Mouse (Mus musculus): ENCODE measurements at regions not wholly inside any gene's neighbourhood (a gene's known extent, or its start where the extent isn't known, plus 50 kb on each side); places are given as distances from the start of the nearest gene placed in this dataset.
"Not testable (repeated sequence)": the region's sequence is repeated elsewhere in the genome, so short reads cannot be mapped to it uniquely, and the experiment has no call there.

GRCm38 (mm10) chr13:89375526-89376474 lies 163.8 kb upstream of the Hapln1 start:
- ATAC-seq (ENCODE audit: poor library complexity, severe bottlenecking) = peak; percentile 80

- ATAC-seq (ENCODE audit: poor library complexity, severe bottlenecking) = peak; percentile 59
Observed at GRCm38 (mm10) chr13:89378365-89378764, 161.2 kb upstream of the Hapln1 start.

- not testable (repeated sequence) for ATAC-seq (ENCODE audit: poor library complexity, severe bottlenecking)
Observed at GRCm38 (mm10) chr13:89383619-89384190, 155.9 kb upstream of the Hapln1 start.

GRCm38 (mm10) chr13:89384598-89385145 lies 154.9 kb upstream of the Hapln1 start:
- ATAC-seq (ENCODE audit: poor library complexity, severe bottlenecking) = peak; percentile 65

GRCm38 (mm10) chr13:89387416-89387815 lies 152.2 kb upstream of the Hapln1 start:
- ATAC-seq (ENCODE audit: poor library complexity, severe bottlenecking) = peak; percentile 65

DNA sequence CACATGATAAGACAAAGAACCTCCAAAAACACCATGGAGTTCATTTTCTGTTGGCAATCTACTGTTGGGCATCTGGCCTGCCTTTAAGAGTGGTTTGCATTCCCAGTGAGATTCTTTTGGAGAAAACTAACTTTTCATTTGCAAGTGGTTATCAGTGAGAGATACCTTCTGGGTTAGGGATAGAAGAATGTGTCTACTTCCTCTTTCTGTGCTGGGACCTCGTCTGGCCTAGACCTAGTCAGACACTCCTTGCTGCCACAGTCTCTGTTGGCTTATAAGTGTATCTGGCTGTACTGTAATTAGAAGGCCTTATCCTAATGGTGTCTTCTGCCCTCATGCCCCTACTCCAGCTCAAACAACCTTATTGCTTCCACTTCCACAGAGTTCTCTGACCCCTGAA lies 150.4 kb upstream of the Hapln1 start:
- peak; percentile 55 for ATAC-seq (ENCODE audit: poor library complexity, severe bottlenecking)

DNA sequence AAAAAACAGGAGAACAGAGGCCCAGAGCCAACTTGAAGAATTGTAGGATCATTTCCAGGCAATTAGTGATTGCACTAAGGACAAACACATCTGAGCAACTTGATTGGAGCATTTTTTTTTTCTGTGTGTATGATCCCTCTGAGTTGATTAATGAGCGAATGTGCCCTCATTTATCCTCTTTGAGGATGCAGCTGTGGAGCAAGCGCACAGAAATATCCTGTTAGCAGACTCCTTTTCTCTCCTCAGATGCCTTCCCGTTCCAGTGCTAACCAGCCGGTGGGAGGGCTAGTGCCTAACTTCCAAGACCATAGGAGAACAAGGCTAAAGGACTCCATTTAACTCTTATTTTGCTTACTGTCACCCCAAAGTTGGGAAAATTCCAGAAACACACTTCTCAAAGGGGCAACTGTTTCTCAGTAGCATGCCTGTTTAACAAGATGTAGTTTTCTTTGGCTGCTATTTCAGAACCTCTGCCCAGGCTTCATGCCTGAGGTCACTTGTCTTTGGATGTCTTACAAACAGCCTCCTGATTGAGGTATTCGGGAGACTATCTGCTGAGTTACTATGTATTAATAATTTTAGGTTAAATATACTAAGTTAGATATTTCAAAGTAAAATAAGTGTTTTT lies 144.8 kb upstream of the Hapln1 start:
- no peak for ATAC-seq (ENCODE audit: poor library complexity, severe bottlenecking)

GRCm38 (mm10) chr13:89395851-89396250 lies 143.7 kb upstream of the Hapln1 start:
- ATAC-seq (ENCODE audit: poor library complexity, severe bottlenecking) = no peak

- ATAC-seq (ENCODE audit: poor library complexity, severe bottlenecking) = peak; percentile 83
Observed at GRCm38 (mm10) chr13:89401084-89401671, 138.4 kb upstream of the Hapln1 start.

- no peak for ATAC-seq (ENCODE audit: poor library complexity, severe bottlenecking)
Observed at GRCm38 (mm10) chr13:89410504-89410903, 129.1 kb upstream of the Hapln1 start.

DNA sequence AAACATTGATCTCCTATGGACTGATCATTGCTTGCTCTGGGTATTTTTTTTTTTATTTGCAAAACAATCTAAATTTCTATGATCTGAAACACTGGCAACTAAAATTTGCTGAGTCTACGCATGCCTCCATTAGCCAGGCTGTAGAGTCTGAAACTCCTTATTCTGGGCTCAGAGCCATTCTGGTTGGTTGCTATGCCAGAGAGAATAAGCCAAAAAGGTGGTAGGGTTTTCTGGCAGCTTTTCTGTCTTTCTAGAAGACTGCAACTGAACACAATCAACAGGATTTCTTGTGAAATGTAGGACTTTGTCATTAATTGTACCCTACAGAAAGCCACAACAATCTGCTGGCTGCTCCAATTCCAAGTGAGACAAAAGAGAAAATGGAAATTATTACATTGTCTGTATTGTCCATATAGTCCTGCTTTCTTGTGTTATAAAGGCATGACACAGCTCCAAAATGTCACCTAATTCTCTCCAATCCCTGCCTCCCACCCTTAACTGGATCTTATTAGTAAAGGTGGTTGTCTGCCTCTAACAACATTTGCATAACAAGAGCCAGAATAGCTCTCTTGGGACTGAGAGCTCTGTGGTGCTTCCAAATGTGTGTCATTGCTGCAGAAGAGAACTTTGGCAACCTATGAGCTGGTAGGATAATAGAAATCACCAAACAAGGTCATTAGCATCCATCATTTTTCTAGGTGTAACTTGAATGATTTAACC lies 126.7 kb upstream of the Hapln1 start:
- ATAC-seq (ENCODE audit: poor library complexity, severe bottlenecking) = no peak

GRCm38 (mm10) chr13:89418804-89419203 lies 120.8 kb upstream of the Hapln1 start:
- ATAC-seq (ENCODE audit: poor library complexity, severe bottlenecking) = no peak

DNA sequence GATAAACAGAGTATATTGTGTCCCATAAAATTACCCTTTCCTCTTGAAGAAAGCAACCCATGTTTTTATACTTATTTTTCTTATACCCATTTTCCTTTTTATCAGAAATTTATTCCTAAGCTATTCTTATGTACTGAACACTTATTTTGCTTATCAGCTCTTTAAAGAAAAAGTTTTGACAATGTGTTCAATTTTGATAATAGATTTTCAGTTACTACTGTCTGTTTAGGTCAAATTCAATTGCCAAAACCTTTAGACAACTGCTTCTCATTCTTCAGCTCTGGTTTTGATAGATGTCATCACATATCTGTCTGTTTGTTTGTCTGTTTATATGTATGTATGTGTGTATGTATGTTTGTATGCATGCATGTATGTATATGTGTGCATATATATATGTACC lies 117.8 kb upstream of the Hapln1 start:
- ATAC-seq (ENCODE audit: poor library complexity, severe bottlenecking) = no peak

- no peak for ATAC-seq (ENCODE audit: poor library complexity, severe bottlenecking)
Observed at GRCm38 (mm10) chr13:89423491-89423890, 116.1 kb upstream of the Hapln1 start.

DNA sequence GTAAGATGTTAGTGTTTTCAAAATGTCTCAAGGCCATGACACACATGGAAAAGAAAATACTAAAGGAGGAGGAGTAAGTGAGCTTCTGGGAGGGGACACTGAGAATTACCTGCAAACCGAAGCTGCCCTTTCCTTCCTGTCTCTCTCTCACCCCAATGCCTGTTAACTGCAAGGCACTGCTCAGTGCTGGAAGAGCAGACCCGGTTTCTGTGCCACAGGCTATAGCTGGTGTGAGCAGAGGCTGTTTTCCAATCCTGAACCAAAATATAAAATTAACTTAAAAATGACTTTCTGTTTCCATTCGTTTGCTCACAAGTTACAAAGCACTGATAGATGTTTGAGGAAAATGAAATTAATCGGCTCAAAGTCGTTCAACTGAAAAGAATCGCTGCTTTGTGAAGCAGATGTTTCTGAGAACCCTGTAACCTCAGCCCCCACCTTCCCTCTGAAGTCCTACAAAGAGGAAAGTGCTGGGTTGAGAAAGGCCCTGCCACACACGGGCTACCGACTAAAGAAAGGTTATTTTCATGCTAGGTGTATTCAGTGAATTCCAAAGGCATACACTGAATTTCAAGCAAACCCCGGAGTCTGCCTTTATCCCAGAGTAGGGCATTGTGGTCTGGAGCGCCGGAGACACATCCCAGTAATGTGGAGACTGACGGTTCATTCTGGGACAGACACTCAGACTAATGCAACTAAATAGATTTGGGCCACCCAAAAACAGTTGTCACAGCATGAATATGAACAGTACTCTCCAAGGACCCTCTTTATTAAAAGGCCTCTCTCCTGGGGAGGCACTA lies 111.1 kb upstream of the Hapln1 start:
- ATAC-seq (ENCODE audit: poor library complexity, severe bottlenecking) = peak; percentile 23; the same call in 1 of the 2 replicates

DNA sequence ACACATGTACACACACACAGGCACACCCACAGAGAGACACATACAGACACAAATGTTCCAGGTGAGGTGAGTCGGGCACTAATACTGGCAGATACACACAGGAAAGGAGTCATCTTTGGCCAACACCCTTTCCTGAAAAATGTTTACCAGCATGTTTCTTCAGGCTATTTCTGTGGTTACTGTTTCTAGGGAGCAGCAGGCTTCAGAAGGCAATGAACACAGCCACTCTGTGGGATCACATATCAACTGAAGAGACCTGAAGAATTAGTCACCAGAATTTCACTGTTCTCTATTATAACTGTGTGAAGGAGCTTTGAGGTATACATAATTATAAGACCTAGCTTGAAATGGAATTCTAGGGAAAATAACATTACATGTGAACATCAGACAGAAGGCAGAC lies 94.7 kb upstream of the Hapln1 start:
- no peak for ATAC-seq (ENCODE audit: poor library complexity, severe bottlenecking)

- no peak for ATAC-seq (ENCODE audit: poor library complexity, severe bottlenecking)
Observed at GRCm38 (mm10) chr13:89453819-89454218, 85.8 kb upstream of the Hapln1 start.

GRCm38 (mm10) chr13:89454249-89455018 lies 85.2 kb upstream of the Hapln1 start:
- ATAC-seq (ENCODE audit: poor library complexity, severe bottlenecking) = no peak; the same call in 1 of the 2 replicates

DNA sequence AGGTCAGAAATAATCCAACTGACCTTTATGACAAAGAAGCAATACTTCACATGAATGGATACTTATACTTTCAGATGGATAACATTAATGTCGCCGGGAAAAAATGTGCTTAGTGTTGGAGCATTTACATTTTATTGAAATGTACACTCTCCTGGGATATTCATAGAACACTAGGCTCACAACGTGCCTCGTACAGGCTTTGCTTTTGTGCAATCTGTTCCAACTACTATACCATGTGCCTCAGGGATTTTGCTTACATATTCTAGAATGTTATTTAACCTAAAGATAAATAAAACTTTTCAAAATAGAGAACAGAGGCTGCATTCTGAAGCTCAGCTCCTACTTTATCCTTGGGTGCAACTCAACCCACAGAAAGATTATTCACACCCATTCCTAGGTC lies 75.8 kb upstream of the Hapln1 start:
- no peak for ATAC-seq (ENCODE audit: poor library complexity, severe bottlenecking)

All from megakaryocyte, adult 5-6 weeks (primary cell).